Mouse (Mus musculus) urinary bladder, postnatal 14 days (tissue): ENCODE measurements around the gene Nckap5.
A peak's percentile ranks its signal among the peaks of the same experiment; 100 is the strongest.

Source experiments
- DNase-seq: peaks from one replicate; pipeline ENCODE4 v3.0.0; 2021; ENCODE audit warnings: low spot score

Gene Nckap5

DNA sequence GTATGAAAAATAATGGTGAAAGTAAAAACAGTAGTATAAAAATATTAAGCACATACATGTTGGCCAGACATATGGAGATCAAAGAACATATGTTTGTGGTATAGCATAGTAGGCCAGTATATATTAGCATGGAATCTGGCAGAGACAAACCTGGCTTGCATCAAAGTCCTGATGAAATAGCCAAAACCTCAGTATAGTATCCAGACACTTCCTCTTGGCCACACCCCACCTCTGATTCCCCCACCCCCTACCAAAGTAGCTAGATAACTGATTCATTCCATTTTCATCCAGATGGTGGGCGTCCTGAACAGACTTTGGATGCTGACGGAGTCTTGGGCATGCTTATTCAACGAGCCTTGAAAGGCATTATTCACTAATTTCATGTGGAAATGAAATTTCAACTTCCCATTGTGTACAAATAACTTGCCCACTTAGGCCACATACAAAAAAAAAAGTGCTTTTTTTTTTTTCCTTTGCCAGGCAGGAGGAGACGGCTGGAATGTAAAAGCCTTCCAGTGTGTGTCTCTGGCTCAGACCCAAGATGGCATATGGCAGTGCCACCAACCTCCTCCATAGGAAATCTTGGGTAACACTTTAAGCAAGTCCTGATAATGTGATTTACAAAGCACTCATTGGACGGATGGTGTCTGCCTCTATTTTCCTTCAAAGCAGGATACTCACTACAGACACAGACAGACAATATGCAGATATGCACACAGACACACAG lies 360.6 kb downstream of the Nckap5 start:
- DNase-seq: no peak

DNA sequence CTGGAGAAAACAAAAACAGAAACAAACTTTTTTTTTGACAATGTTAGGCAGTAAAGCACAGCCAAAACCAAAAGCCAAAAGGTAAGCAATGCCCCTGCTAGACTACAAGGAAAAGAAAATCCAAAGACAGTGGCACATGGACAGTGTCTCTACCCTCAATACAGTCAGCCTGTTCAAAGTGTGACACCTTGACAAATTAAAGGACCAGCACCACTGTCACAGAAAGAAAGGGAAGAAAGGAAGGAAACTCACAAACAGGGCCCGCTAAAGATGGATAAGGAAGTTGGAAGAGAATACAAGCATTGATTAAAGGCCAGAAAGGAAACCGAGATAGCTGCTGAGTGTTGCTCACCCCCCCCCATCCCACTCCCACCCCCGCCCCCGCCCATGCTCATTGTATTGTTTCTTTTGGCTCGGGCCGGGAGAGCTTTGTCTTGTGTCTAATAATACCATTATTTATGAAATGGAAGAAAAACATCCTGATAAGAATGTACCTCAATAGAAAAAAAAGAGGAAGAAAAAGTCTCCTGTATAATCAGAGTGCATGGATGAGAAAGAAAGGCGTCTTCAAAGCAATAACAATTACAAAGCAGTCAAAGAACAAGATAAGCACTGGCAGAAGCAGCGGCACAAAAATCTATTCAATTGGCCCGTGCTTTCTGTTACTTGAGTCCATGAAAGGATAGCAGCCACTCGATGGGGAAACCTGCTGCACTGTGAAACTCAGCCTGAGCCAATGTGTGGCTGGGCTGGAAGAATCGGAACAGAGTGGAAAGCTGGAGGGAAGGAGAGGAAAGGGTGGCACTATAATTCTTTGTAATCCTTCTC lies 368.9 kb downstream of the Nckap5 start:
- DNase-seq: no peak

DNA sequence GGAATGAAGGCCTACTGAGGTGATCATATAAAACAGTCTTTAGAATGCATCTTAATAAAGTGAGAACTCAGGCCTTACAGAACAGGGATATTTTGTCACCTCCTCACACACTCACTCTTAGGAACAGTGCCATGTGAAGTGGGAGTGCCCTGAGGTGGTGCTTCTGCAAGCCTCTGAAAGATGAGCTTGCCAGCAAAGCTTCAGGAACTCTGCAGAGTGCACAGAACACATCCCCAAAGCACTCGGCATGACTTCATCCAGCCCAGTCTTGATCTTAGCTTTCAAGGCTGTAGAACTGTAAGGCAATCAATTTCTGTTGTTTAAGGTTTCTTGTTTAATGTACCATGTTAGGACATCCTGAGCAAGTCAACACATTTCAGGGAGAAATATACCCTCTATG lies 372.9 kb downstream of the Nckap5 start:
- DNase-seq: no peak

DNA sequence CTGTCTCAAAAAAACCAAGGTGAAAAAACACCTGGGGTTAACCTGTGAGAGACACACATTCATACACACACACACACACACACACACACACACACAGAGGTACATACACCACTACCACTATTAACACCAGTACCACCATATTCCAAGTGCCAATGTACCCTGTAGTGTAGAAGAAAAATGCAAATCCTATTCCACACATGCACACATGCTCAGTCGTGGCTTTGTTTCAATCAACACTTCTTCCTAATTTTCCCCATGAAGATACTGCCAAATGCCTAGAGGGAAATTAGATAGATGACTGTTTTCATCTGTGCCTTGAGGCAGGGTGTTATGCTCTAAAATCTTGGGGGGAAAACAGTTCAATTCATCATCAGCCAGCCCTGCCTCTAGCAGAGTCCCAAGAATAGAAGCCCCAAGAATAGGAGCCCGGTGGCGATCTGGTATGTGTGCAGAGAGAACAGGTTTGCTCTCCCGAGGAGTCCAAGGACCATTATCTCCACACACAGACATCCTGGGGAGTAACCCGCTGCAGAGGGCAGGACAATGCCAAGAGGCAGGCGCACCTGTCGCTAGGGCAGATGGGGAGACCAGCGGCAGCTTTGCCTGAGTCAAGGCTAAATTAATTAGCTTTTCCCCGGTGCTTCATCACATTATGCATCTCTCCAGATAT lies 376.0 kb downstream of the Nckap5 start:
- DNase-seq: no peak

DNA sequence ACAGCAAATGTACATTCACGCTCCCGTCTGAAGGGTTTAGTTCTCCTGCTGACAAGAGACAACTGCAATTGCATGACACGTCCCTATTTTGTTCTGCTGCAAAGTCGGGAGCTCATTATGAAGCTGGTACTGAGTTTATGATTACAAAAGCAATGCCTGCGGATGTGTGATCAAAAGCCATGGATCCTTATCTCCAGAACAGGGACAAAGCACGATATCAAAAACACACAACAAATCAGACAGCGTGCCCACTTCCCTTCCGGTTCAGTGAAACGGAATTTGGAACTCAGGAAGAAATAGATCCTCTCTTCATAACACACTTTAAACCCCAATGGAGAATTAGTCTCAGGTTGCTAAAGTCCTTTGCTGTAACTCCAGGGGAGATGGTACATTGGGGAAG lies 379.1 kb downstream of the Nckap5 start:
- no peak for DNase-seq

DNA sequence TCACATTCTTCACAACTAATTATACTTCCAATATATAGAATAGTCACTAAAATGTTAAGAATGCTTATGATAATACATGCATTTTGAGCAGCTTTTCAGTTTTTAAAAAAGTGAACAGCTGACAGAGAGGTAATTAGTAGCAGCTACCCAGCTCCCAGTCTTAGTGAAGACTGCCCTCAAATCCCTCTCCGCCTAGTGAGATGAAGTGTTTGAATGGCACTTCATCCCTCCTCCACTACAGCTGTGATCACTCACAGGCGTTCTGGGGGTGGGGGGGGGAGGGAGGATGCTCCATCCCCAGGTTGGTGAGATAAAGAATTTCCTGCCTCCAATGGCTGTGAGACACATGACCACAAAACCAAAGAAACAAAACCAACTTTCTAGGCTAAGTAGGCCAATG lies 381.2 kb downstream of the Nckap5 start:
- no peak for DNase-seq

DNA sequence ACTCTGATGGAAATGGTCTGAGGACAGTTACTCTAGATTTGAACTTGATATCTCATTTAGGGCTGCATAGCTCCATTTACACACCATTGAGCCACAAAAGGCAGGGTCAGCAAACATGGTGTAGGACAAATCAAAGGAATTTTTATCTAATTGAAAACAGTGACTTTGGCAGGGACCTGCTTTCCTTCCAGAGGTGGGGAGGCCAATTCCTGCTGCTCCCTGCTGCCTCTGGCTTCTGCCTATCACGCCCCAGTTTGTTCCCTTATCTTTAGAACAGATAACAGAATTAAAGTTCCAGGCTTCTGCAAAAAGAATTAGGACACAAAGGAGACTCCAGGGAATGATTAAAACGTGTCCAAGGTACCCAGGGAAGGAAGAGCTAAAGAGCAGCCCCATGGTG lies 386.7 kb downstream of the Nckap5 start:
- no peak for DNase-seq

DNA sequence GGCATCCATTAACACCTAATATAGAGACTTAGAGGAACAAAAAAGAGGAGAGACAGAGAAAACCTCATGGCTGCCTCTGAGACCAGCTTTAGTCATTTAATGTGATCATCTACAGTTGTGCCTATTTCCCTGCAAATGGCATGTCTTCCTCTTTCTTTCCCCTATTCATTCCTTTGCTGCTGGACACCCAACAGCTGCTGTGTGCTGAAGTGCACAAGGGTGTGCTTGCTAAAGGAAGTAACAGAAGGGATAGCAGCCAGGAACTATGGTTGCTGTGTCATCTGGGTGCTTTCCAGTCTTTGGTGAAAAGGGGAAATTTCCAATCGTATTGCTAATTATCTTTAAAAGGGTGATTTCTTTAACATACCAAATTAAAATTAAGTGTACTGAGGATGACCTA lies 387.9 kb downstream of the Nckap5 start:
- no peak for DNase-seq

DNA sequence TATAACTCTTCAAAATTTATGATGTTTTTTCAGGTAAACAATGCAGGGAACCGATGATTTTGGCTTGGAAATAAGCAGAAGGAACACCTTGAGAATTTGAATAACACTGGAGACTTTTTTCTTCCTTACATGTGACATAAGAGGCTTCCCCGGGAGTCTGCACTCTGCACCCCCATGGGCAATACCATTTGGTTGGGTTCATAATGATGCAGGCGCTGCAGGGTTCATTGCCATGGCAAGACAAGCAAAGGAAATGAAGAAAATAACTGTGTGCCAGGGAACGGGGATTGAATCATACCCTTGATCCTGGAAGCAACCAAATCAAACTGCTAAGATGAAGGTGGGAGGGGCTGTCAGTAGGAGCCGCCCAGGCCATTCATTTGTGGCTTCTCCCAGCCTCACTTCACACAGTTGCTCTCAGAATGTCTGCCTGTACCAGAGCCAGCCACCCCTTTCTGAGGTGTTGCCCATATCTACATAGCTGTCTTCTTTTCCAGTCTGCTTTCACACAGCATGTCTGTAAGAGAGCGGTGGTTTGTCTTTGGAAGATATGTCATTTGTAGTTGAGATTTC lies 392.5 kb downstream of the Nckap5 start:
- DNase-seq: no peak

DNA sequence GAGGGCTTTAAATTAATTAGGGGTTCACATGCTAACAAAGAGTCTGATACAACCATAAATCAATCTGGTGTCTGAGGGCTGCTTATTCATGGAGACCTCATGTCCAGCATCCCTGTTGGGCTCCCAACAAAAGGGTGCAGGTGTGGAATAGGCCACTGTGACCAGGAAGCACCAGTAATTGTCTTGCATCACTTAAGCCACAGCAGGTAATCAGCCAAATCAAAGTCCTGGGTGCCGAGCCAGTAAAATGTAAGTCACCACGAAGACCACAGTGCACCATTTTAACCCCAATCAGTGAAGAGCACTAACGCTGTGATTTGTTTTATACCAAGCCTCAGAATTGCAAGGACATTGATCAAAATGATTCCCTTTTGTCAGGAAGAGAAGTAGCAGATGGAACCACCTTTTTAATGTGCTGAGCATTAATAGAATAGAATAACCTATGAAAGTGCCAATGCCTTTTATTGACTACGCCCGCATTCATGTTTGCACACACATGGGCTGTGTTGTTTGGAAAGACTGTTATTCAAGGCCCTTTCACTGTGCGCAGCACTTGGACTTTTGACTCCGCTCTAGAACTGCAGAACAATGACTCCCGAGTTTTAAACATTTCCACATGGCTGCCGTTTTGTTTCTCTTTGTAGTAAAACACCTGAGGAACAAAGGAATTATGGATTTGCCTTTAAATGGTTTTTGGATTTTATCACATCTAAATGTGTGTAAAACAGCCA lies 393.5 kb downstream of the Nckap5 start:
- no peak for DNase-seq

DNA sequence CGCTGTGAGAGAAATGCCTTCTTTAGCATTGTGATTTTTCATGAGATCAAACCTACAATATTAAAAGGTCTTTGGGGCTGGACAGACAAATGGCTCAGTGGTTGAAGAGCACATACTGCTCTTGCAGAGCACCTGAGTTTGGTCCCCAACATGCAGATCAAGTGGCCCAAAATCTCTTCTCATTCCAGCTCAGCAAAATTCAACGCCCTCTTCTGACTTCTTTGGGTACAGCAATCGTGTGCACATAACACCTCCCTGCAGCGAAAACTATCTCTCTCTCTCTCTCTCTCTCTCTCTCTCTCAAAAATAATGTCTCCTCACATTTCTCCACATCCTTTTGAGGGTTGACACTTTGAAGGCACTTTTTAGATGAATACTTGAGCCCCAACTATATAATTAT lies 398.3 kb downstream of the Nckap5 start:
- DNase-seq: no peak

DNA sequence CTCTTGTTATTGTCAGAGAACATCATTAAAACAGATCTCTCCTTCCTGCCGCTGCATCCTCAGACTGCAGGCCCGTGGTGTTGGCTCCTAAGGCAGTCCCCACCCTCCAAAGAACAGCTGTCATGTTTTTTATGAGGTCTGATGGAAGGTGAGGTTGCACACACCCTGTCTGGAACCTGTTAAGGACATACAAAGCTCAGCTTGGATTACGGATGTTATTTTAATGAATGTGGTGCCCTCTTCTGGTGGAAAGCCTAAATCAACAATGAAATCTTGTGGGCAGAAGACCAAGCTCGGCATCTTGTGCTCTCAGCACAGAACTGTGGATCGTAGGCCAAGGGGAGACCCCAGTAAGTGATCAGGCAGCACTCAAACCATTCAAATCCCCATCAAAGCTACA lies 399.0 kb downstream of the Nckap5 start:
- DNase-seq: peak; percentile 43

DNA sequence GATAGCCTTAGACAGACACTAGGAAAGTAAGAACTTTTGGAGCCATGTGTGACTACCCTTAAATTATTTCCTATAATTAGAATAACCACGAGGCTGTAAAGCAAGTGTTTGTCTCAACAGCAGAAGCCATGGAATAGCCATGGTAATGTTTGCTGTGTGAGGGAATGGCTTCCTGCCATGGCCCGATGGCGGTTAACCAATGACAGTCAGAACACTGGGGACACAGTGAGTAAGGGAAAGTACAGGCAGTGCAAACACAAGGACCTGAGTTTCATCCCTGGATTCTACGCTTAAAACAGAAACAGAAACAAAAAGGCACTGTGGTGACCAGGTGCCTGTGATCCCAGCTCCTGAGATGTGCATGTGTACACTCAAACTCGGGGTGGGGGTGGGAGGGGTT lies 419.2 kb downstream of the Nckap5 start:
- no peak for DNase-seq

DNA sequence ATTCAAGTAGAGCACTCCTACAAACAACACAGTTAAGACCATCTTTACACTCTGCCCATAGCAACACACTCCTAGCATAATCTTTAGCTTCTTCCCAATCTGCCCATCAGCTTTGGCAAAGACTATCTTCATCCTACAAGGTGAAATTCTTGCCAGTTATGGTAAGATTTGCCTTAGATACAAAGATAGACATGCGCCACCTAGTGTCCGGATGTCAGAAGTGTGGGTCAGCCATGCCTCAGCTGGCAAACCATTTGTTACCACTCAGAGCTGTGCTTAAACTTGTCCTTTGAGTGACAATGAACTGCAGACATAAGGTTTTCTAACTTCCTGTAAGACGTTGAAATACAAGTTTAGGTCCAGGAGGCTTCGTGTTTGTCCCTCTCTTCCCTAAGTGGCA lies 422.7 kb downstream of the Nckap5 start:
- DNase-seq: peak; percentile 51

DNA sequence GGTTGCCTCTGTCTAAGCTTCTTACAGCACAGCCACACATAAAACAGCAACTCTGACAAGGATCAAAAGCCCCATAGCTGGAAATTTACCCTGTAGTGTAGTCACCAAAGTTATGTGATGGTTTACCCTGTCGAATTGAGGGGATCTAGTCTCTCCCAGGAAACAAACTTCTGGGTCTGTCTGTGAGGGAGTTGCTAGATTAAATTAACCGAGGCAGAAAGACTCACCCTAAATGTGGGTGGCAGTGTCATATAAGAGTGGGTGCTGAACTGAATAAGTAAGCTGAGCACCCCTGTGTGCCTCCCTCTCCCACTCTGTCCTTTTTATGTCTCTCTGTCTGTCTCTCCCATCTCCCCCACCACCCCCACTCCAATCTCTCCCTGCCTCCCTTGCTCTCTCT lies 425.1 kb downstream of the Nckap5 start:
- DNase-seq: no peak

DNA sequence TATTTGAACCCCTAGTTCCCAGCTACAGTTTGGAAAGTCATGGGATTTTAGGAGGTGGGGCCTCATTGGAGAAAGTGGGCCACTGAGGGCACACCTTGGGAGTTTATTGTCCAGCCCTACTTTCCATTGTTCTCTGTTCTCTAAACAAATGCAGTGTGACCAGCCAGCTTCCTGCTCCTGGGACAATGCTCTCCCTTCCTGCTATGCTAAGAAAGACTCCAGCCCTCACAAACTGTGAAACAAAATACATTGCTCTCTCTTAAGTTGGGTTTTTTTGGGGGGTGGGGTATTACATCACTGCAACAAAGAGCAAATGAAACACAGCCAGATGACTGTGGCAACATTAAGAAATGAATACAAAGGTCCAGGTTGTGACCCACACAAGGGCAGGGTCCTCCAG lies 426.6 kb downstream of the Nckap5 start:
- DNase-seq: no peak

DNA sequence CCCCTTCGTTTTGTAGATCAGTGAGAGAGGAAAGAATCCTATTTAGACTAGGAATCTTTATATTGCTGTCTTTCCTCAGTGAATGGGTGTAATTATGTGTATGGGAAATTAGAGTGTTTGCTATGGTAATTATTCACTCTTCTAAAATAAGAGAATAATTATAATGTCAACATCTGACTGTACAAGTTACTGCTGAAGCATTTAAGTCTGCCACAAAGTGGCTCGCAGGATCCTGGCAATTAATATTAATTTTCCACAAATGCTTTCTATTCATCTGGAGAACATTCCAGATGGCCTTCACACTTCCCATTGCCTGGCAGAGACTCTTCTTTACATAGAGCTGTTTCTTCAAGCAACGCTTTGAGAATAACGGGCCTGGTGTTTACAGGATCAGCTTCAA lies 439.4 kb downstream of the Nckap5 start:
- no peak for DNase-seq

DNA sequence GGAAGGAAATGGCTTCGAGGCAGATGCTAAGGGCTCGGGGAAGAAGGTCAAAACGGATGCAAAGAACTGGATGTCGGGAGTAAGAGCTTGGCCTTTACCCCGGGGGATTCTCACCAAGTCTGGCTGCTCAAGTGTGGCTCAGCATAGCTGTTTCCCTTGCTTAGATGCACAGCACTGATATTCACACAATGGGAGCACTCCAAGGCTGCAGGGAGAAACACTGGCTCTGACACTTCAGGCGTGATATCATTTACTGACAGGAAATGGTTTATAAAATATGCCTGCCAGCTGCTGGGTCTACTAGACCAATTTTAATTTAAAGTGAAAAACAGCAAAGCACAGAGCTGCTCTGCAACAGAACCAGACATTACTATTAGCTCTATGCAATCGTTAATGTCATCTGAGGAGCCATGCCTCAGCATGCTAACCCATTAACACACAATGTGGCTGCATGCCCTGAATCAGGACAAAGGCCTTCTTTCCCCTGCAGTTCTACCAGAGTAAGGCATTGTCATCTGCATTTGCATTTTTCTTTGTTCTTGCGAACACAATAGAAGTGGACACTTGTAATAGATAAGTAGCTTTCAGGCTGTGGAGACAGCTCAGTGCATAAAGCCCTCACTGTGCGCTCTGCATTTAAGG lies 453.1 kb downstream of the Nckap5 start:
- no peak for DNase-seq

DNA sequence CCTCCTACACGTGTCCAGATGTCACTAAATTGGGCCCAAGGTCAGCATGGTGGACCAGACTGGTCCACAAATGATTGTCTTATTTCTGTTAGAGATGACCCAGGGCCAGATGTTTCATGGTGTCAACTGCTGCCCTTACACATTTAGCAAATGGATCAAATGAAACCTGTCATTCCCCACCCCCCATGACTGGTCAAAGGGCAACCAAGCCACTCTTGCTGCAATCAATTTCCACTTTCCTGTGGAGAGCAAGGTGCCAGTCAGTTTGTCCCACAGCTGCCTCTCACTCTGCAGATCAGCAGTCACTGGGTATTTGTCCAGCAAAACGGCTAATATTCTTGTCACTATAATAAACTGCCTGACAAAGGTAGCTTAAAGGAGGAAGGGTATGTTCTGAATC lies 463.9 kb downstream of the Nckap5 start:
- no peak for DNase-seq

DNA sequence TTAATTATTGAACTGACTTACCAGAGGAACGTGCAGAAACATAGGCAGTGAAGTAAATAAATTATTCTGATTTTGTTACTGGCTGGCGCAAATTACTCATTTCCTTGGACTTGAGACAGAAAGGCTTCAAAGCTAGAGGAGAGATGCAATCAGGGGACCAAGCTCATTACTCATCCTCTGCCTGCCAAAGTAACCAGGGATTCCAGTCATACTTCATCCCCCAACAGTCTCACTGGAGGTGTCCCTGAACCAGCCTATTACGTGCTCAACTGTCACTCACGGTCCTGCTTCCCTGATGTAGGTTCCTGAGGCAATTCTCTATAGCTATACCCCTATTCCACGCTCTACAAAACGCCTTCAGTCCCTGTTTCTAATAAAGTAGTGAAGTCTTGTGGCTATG lies 466.0 kb downstream of the Nckap5 start:
- DNase-seq: no peak

DNA sequence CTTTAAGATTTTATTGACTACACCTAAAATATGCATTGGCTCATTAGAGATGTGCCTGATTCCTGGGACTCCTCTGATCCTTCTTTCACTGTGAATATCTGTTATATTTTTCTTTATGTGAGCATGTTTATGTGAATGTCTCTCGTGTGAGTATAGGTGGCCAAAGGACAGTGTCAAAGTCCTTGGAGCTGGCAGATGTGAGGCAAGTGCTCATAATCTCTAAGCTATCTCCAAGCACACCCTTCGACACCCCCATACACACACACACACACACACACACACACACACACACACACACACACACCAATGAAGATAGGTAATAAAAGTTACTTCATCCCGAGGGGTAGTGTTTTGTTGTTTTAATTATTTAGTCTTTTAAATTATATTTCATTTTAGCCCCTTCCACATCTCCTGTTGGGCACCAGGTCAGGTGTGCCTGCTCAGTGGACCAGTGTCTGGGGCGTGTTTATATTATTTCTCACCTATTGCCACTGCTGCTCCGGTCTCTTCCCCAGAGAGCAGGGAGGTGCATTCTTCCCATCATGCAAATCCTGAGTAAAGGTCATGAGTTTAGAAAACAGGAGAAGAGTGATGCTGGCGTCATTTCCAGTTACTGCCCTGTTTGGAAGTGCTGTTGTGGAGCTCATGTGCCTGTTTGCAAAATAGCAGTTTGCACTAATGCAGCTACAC lies 469.9 kb downstream of the Nckap5 start:
- DNase-seq: no peak
